Mouse (Mus musculus): ENCODE results near the gene Apbb2.

The Apbb2 gene

DNA sequence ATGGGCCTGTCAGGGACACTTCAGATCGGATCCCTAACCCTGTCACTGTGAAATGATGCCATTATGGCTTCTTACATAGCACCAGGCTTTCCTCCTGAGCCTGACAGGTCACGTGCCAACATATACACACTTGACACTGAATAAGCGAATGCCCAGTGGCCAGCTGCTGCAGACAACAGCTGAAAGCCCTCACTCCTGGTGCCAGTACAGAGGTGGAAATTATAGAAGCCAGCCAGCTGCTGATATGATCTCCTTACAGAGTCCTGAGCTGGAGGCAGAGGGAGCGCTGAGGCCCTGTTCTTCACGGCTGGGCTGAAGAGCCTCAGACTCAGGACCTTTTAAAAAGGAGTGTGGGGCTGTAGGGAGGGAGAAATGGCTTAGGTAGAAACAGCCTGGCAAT, 234.5 kb downstream of the Apbb2 start:
- DNase-seq (ENCODE audit: low spot score in 2 of 2), result no peak

DNA sequence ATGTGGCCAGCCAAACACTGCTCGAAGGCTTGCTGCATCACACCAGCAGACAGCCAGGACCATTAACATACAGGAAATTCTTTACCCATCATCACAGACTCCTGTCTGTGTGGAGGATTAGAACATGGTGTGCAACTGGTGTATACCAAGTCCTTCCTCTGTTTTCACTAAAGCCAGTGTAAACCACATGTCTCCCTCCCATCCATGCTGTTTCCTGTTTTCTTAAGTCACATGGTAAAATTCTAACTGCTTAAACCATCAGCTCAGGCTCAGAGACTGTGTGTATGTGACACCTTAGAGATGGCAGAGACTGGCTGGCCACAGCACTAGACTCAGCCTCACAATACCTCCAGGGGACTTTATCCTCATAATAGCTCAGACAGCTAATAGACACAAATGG, 236.5 kb downstream of the Apbb2 start:
- DNase-seq (ENCODE audit: low spot score in 2 of 2), result no peak

DNA sequence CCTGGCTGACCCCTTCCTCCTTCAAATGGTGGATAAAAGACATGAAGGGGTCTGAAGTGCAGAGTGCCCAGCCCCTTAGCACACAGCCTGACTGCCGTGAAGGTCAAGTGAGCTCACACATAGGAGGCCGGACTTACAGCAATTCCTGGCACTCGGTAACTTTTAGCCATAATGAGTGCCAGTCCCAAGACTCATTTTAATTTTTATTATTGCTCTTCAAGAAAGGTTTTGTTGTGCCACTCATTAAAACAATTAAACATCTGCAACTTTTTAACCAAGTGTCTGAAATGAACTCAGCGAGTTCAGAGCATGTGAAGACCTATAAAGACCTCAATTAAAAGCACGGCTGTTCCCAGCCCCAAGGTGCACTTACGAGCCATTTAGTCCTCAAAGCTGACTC, 239.6 kb downstream of the Apbb2 start:
- DNase-seq (ENCODE audit: low spot score in 2 of 2), result no peak

DNA sequence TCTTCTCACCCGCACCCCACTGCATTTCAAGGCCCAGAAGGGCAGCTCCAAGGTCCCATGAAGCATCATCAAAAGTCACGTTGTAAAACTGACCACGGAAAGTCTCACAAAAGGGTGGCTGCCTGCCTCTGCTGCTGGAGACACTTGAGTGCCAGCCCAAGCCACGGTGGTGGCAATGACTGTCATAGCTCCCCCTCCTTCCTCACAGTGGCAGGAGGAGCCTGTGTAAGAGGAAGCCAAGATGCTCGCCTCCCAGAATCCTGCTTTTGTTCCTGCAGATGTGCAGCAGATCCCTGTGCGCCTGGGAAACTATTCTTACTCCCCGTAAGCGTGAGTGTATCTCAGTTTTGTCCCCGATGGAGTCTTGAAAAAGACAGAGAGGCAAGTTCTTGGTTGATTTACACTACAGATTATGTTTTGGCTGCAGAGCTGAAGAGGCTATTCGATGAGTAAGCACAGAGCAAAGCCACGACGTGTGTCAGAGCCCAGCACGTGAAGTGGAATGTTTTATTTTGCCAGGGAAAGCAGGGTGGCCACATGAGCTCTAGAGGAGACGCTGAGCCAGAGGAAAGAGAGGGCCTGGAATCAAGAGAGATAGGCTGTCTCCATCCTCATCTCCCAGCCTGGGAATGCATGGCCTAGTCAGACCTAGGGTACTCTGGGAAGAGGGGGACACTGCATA, 241.9 kb downstream of the Apbb2 start:
- DNase-seq (ENCODE audit: low spot score in 2 of 2), result no peak

DNA sequence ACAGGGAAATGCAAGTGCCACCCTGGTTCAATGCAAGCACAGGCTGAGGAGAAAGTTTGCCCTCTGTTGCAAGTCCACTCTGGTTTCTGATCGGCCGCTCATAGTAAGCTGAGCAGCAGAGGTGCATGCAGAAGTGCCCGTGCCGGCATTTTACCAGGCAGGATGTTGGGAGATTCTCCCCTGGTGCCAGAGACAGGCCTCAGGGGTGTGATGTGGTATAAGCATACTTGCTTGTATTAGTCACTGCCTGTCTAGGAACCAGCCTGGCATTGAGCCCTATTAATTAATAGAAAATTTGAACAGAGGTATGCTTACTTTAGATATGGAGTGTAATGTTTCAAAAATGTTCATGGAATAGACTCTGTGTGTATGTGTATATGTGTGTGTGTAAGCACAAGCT, 244.2 kb downstream of the Apbb2 start:
- no peak for DNase-seq (ENCODE audit: low spot score in 2 of 2)

DNA sequence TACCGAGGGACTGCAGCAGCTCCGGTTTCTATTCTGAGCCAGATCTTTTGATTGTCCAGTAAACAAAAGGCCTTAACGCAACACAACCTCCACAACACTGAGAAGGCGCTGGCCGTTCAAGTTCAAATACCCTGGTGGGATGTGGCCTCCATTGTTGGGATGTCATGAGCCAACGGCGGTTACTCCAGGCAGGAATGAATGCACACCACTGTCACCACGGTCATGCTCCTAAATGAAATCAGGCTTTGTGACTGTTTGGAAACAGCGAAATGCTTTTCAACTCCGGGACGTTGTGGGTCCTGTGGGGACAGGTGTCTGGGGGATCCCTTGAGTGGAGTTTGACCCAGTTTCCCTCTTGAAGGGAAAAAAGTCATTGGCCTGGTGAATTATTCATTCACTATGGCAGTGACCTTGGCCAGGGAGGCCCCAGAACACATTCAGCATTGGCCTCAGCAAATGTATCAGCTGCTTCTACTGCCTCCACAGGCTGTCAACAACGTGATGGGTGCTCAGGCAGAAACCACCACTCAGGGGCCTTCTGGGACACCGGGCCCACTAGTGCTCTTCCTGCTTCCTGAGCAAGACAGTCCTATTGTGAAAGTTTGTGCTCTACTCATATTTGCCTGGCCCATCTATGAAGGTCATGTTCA, 244.9 kb downstream of the Apbb2 start:
- DNase-seq (ENCODE audit: low spot score in 2 of 2), result no peak

DNA sequence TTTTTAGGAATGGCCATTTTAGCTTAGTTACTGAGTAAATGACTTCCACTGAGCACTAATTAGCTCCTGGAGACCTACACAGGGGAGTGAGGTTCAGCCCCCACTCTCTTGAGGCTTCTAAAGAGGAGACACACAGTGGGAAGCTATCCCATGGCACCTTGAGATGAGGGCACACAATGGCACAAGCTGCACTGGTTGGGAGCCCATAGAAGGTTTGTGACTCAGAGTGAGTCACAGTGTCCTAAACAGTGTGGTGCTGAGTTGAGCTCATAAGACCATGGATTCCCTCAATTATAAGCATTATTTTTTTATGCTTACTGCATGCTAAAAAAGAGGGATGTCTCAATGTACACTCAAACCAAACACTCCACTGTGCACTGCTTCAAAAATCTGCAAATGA, 247.5 kb downstream of the Apbb2 start:
- DNase-seq (ENCODE audit: low spot score in 2 of 2), result no peak

DNA sequence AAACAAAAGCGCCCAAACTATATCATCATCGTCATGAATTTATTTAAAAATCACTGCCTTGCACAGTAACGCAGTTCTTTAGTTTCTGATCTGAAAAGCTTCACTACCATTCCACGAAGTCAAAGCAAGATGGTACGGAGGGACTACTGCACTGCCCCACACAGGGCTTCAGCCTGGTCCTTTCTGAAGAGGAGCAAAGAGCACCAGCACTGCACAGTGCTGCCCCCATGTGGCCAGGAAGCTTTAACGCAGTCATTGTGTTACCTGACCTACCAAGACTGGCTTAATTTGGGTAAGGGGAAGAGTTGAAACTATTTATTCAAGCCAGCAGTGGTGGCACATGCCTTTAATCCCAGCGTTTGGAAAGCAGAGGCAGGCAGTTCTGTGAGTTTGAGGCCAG, 249.6 kb downstream of the Apbb2 start:
- DNase-seq (ENCODE audit: low spot score in 2 of 2), result peak in 1 of 2 experiments; percentile 28

DNA sequence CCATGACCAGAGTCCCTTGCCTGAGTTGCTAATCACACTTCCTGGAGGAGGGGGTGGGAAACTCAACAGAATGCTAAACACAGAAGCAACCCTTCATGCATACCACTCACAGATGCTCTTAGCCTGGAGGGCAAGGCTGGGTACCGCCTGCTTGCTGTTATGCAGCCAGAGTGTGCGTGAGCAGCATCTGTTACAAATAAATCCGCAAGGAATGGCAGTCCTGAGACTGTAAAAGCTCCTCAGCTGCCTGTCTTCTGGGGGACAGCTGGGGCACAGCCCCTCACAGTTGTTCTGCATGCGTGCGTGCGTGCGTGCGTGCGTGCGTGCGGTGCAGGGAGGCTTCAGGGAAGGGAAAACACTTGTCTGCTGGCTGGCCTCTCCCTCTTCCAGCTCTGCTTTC, 250.9 kb downstream of the Apbb2 start:
- DNase-seq (ENCODE audit: low spot score in 2 of 2), result no peak

DNA sequence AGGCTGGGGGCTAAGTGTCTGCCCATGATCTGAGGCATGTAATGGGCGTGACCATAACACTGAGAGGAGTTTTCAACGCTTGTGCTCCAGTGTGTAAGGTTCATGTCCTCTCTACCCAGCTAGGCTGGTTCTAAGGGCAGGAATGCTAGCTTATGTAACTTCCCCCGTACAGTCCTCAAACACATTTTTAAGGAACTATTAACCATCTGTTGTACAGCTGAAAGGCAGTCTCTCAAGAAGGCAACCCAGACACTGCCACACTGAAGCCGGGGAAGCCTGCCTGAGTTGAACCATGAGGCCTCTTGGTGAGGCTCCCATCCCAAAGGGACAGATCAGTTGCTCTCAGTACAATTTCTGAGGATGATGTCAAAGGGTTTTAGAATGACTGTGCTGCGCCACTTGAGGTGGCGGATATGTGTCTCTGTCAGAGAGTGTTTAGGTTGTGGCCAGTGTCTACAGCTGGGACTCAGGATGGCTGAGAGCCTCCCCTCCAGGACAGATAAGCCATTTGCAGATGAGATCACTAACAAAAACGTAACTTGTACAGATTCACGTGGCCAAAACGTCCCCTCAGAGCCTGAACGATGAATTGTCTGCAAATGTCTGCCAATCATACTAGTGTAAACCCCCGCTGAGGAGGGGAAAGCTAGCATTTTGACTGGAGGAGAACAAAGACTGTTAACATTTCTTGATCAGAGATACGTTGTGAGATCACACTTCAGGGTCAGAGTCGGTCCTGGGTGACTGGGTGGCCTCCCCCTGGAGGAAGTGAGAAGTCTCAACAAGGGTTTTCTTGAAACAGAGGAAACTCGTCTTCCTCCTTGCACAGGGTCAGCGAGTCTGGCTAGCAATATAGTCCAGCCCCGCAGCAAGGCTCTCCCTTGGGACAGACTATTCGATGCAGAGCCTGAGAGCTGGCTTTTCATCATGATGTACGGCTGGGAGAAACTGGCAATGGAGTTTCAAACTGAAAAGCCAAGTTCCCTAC, 255.0 kb downstream of the Apbb2 start:
- DNase-seq (ENCODE audit: low spot score in 2 of 2), result no peak

DNA sequence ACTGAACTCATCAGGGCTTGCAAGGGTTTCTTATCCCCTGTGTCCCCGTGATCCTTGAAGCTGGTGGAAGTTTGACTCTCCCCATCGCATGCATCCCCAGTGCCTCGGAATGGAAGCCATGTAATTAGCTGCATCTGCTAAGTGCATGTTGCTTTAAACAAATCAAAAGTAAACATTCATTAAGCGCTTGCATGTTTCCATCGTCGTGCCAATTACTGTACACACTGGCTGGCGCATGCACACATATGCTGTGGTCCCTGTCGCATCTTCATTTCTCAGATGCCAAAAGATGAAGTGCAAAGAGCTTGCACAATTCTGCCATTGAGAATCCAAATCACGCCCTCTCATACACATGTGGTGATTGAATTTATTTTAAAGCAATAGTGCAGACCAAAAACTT, 257.8 kb downstream of the Apbb2 start:
- no peak for DNase-seq (ENCODE audit: low spot score in 2 of 2)

DNA sequence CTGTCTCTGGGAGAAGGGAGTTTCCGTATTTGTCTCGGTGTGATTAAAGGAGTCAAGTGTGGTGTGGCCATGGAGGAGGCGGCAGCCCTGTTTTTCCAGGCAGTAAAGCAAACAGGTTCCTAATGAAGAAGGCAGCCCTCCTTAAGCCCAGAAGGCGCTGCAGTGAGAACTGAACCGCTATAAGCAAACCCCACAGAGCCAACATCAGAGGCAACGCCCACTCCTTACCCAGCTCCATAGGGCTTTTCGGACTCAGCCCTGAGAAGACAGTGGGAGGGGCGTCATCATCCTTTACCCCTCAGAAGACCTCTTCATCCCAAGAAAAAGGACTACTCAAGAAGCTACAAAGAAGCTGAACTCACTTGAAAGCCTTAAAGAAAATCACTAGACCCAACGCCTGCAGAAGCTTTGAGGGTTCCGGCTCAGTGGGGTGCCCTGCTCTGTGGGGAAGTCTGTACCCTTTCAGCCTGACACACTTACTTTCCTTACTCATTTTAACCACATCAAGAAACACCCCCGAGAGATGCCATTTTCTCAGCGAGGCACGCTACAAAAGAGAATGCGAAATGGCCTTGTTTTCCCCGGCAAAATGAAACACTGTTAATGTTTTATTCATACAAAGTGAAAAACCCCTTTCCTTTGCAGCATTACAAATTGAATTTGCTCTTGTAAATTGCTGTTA, 258.7 kb downstream of the Apbb2 start:
- DNase-seq (ENCODE audit: low spot score in 2 of 2), result no peak

DNA sequence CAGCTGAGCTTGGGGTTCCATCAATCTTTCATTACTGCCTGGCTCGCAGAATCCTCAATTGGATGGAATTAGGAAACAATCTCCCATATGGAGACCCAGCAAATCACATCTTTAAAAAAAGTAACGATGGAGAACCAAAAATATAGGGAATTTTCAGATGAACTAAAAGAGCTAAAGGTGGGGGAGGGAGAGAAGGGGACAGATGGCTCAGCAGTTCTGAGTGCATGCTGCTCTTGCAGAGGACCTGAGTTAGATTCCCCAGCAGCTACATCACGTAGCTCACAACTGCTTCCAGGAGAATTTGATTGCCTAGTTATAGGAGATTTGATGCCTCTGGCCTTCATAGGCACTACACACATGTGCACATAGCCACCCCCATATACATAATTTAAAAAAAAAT, 263.4 kb downstream of the Apbb2 start:
- DNase-seq (ENCODE audit: low spot score in 2 of 2), result no peak

DNA sequence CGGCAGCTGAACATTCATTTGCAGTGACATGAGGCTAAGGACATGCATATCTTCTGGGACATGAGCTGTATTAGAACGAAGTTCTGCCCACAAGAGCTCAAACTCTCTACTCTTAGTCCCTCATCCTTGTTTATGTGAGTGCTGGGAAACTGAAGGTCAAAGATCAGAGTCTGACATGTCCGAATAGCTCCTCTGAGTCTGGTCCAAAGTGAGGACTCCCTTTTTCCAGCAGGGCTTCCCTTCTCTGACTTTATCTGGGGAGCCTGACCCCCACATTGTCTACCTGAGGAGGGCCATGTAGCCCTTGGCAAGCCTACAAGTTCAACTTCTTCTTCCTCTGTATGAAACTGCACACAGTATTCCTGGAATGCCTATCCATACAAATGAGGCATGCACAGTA, 264.7 kb downstream of the Apbb2 start:
- DNase-seq (ENCODE audit: low spot score in 2 of 2), result no peak

DNA sequence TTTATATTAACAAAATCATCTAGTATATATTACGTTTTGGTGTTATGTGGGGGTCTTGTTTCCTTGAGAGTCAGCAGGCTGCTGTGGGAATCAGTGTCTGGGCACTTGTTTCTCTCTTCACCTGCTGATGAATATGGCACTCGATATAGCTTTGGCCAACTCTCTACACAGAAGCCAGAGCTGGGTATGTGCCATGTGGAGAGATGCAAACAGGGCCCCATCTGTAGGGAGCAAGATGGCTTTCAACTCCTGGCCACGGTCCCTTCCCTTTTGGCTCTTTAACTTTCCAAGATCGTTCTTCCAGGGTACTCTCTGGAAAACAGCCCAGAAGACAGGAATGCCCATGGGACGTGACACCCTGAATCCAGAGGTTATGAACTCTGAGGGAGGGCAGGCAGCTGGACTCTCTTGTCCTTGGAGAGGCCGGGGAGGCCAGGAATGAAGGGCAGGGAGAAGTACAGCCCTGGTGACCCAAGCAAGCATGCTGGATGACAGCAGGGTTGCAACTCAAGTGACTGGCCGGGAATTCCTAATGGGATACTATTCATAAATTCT, 266.7 kb downstream of the Apbb2 start:
- no peak for DNase-seq (ENCODE audit: low spot score in 2 of 2)

DNA sequence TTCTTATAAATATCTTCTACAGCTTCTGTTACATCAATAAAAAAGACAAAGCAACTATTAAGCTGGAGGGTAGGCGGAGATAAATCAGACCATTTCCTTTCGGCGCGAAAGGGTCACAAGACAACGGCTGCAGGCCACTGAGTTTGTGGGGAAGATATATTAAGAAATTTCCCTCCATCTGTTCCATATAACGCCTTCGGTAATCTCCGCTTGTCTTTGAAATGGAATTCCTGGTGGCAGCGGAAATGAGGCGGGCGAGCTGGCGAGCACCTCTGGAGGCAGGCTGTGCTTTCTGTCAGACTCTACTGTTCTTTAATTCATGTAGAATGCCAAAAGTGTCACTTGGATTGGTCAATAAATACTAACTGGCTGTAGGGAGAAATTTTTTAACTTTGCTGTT, 267.5 kb downstream of the Apbb2 start:
- no peak for DNase-seq (ENCODE audit: low spot score in 2 of 2)

DNA sequence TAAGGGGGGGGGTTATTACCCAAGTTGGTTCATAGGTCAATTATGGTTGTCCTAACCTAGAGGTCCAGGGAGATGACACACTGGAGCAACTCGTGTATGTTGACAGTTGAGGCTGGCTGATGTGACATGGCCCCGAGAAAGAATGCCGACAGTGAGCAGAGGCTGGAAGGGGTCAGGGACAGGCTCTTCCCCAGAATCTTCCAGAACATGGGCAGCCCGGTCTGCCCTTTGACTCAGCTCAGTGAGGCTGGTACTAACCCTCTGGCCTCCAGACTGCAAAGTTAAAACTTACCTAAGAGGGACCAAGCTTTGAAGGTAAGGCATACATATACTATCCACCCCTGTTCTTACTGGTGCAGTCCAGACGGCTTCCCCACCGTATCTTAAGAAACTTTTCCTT, 268.0 kb downstream of the Apbb2 start:
- DNase-seq (ENCODE audit: low spot score in 2 of 2), result no peak

DNA sequence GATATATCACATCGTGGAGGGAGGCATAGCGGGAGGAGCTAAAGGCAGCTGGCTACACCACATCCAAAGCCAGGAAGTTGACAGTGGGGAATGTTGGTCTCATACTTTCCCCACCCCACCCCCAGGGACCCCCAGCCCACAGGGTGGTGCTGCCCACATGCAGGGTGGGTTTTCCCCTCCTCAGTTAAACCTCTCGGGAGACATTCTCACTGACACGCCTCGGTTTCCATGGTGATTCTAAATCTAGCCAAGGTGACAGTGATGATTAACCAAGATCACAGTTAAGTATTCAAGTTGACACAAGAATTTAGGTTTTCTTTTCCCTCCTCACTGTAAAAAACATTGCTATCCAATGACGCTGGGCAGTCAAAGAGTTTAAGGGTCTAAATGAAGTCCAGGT, 270.2 kb downstream of the Apbb2 start:
- no peak for DNase-seq (ENCODE audit: low spot score in 2 of 2)

DNA sequence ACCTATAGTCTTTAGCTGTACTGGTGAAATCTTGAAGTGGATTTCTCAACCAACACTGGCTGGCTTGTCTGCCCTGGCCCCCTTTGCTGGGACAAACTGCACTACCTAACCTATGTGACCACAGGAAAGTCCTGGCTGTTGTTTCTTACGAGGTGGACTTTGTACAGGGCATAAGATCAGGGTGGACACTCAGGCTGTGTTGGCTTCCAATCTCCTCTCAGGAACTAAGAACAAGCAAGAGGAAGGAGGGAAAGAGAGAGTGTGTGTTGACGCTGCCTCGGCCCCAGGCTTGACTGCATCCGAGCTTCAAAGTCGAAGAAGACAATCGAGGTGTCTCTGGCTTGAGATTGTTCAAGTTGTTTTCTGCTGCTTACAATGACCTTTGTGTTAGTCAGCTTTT, 271.8 kb downstream of the Apbb2 start:
- DNase-seq (ENCODE audit: low spot score in 2 of 2), result no peak

DNA sequence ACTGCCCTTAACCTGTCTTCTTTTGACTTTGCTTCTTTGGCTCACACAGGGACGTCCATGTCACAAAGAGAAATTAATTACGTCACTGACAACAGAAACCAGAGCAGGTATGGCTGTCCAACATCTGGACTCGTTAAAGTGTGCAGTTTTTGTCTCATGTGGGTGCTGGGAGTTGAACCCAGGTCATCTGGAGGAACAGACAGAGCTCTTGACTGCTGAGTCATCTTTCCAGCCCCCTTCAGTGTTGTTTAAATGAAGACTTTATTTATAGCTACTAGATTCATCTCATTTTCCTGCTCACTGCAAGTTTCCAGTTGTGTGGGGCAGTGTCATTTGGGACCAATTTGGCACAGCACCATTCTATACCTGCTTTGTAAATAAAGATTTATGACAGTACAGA, 273.4 kb downstream of the Apbb2 start:
- no peak for DNase-seq (ENCODE audit: low spot score in 2 of 2)

DNA sequence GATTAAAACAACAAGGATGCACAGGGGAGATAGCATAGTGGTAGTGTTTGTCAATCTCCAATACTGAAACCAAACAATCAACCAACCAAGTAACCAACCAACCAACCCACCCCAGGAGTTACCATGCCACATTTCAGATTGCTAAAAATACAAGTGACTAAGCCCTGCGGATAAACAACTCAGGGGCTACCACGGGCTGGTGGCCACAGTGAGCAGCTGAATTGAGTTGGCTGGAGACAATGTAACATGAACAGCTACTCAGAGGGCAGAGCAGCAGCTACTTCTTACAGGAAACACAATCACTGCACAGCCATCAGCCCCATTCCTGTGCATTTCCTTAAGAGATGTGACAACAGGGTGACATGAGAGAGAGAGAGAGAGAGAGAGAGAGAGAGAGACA, 274.4 kb downstream of the Apbb2 start:
- no peak for DNase-seq (ENCODE audit: low spot score in 2 of 2)

DNA sequence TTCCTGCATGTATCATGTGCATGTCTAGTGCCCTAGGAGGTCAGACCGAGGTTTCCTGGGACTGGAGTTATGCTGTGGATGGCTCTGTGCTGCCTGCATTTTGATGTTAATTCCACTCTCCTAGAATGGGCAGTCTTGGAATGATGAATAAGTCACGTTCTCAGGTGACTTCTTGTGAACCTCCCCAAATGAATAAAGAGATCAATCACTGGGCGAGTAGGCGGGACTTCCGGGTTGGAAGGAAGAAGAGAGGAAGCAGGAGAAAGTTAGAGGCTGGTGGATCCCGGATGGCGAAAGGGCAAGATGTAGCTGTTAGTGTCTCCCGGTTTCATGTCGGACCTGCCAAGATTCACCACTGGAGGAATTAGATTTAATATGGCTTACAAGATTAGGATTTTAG, 276.3 kb downstream of the Apbb2 start:
- no peak for DNase-seq (ENCODE audit: low spot score in 2 of 2)
